Mouse (Mus musculus) erythroblast, embryonic 14.5 days (primary cell): ENCODE results near the gene S1pr3.

Source experiments
- GATA1 ChIP-seq: IDR thresholded peaks from 2 replicates; pipeline ENCODE4 v1.6.1; 2012; ENCODE audit warnings: low read length, inconsistent platforms, mixed read lengths
- TAL1 ChIP-seq: IDR thresholded peaks from 3 replicates; pipeline ENCODE4 v1.6.1; 2012; ENCODE audit warnings: low read length, inconsistent platforms, mixed read lengths

GRCm38 (mm10) chr13:51407541-51408217 lies 760 bp upstream of the S1pr3 start:
- no peak for TF ChIP-seq GATA1
- TF ChIP-seq TAL1 = no peak
